Mouse (Mus musculus) 416B (cell line): ENCODE measurements at regions not wholly inside any gene's neighbourhood (a gene's known extent, or its start where the extent isn't known, plus 50 kb on each side); places are given as distances from the start of the nearest gene placed in this dataset.

Experiments
- DNase-seq: peaks from one replicate; pipeline ENCODE4 v3.0.0; 2011; ENCODE audit warnings: low read depth

GRCm38 (mm10) chr9:69705942-69706341 is 54.8 kb downstream of the Foxb1 start:
- DNase-seq = no peak

GRCm38 (mm10) chr9:69705071-69705470 is 55.7 kb downstream of the Foxb1 start:
- DNase-seq = no peak

GRCm38 (mm10) chr9:69703731-69704130 is 57.0 kb downstream of the Foxb1 start:
- DNase-seq = no peak

- no peak for DNase-seq
These were observed 58.4 kb downstream of the Foxb1 start for GRCm38 (mm10) chr9:69702156-69702928.

GRCm38 (mm10) chr9:69700696-69701095 is 60.0 kb downstream of the Foxb1 start:
- DNase-seq = no peak

- no peak for DNase-seq
These were observed 69.0 kb downstream of the Foxb1 start for GRCm38 (mm10) chr9:69691756-69692155.

- no peak for DNase-seq
These were observed 73.2 kb downstream of the Foxb1 start for GRCm38 (mm10) chr9:69687349-69688123.

GRCm38 (mm10) chr9:69686766-69687165 is 74.0 kb downstream of the Foxb1 start:
- no peak for DNase-seq

GRCm38 (mm10) chr9:69685630-69686029 is 75.1 kb downstream of the Foxb1 start:
- no peak for DNase-seq

- DNase-seq = no peak
These were observed 79.1 kb downstream of the Foxb1 start for GRCm38 (mm10) chr9:69681372-69682213.

- DNase-seq = no peak
These were observed 82.1 kb downstream of the Foxb1 start for GRCm38 (mm10) chr9:69678634-69679033.

GRCm38 (mm10) chr9:69673463-69674105 is 87.2 kb downstream of the Foxb1 start:
- no peak for DNase-seq

GRCm38 (mm10) chr9:69672657-69673462 is 87.9 kb downstream of the Foxb1 start:
- no peak for DNase-seq

GRCm38 (mm10) chr9:69671199-69671598 is 89.5 kb downstream of the Foxb1 start:
- no peak for DNase-seq

GRCm38 (mm10) chr9:69670551-69671044 is 90.1 kb downstream of the Foxb1 start:
- no peak for DNase-seq

- no peak for DNase-seq
These were observed 90.9 kb downstream of the Foxb1 start for GRCm38 (mm10) chr9:69669611-69670550.

GRCm38 (mm10) chr9:69668475-69669090 is 92.2 kb downstream of the Foxb1 start:
- no peak for DNase-seq

- peak; percentile 6 for DNase-seq
These were observed 93.6 kb downstream of the Foxb1 start for GRCm38 (mm10) chr9:69667064-69667533.

GRCm38 (mm10) chr9:69664201-69664600 is 96.5 kb downstream of the Foxb1 start:
- no peak for DNase-seq
